Mouse (Mus musculus): ENCODE results near the gene 4930544D05Rik. TPM values are rescaled to one million over a fixed set of nuclear protein-coding genes. Genes with fewer than 3 reads are reported as not detected.

The 4930544D05Rik gene
- total and polyA plus RNA-seq, 2 experiments from 2014 or later = 0.48 TPM; not detected in 1

- Histone ChIP-seq H3K9ac (no peak overlapping the region), H3K4me2 (ENCODE audit: low read depth) (no peak overlapping the region), H3K9me3 (ENCODE audit: low read length) (no peaks in the 10 kb centered on the region), H3K36me3 (ENCODE audit: insufficient read depth) (peaks cover 33% of the 10 kb centered on the region), H3K4me3 (ENCODE audit: low read depth, low read length) (no peak overlapping the region), H3K4me1 (ENCODE audit: insufficient read depth) (no peaks in the 10 kb centered on the region), H3K27me3 (ENCODE audit: insufficient read depth, low read length) (no peaks in the 10 kb centered on the region), H3K27ac (ENCODE audit: low read depth, low read length) (no peak overlapping the region)
- no peak for TF ChIP-seq CTCF (IDR thresholded peaks at IDR 0.05; ENCODE audit: low read depth)
- whole genome bisulfite sequencing = 89% methylated on average over 8 of the region's 8 CpGs
- DNase-seq = no peak
- ATAC-seq = no peak
These were observed 44.9 kb downstream of the 4930544D05Rik start for GRCm38 (mm10) chr11:70660571-70660970.

- ATAC-seq = no peak
- Histone ChIP-seq H3K36me3 (ENCODE audit: insufficient read depth) (peaks cover 33% of the 10 kb centered on the region), H3K27me3 (ENCODE audit: insufficient read depth, low read length) (no peaks in the 10 kb centered on the region), H3K4me1 (ENCODE audit: insufficient read depth) (no peaks in the 10 kb centered on the region), H3K4me2 (ENCODE audit: low read depth) (no peak overlapping the region), H3K9me3 (ENCODE audit: low read length) (no peaks in the 10 kb centered on the region), H3K27ac (ENCODE audit: low read depth, low read length) (no peak overlapping the region), H3K4me3 (ENCODE audit: low read depth, low read length) (no peak overlapping the region), H3K9ac (no peak overlapping the region)
- WGBS = 88% methylated on average over 8 of the region's 8 CpGs
- no peak for TF ChIP-seq CTCF (IDR thresholded peaks at IDR 0.05; ENCODE audit: low read depth)
- DNase-seq = no peak
These were observed 47.5 kb downstream of the 4930544D05Rik start for GRCm38 (mm10) chr11:70663101-70663500.

- no peak for TF ChIP-seq CTCF (IDR thresholded peaks at IDR 0.05; ENCODE audit: low read depth)
- Histone ChIP-seq H3K4me2 (ENCODE audit: low read depth) (no peak overlapping the region), H3K4me3 (ENCODE audit: low read depth, low read length) (no peak overlapping the region), H3K36me3 (ENCODE audit: insufficient read depth) (peaks cover 33% of the 10 kb centered on the region), H3K9ac (no peak overlapping the region), H3K27ac (ENCODE audit: low read depth, low read length) (no peak overlapping the region), H3K27me3 (ENCODE audit: insufficient read depth, low read length) (no peaks in the 10 kb centered on the region), H3K4me1 (ENCODE audit: insufficient read depth) (no peaks in the 10 kb centered on the region), H3K9me3 (ENCODE audit: low read length) (no peaks in the 10 kb centered on the region)
- no peak for DNase-seq
- ATAC-seq = no peak
- 93% methylated on average over 6 of the region's 6 CpGs for WGBS
These were observed 48.3 kb downstream of the 4930544D05Rik start for GRCm38 (mm10) chr11:70663957-70664356.

GRCm38 (mm10) chr11:70664741-70665140 is 49.1 kb downstream of the 4930544D05Rik start:
- no peaks in the 10 kb centered on the region for H3K4me1 ChIP-seq (ENCODE audit: insufficient read depth)
- H3K4me2 ChIP-seq (ENCODE audit: low read depth) = no peak overlapping the region
- no peak overlapping the region for H3K27ac ChIP-seq (ENCODE audit: low read depth, low read length)
- no peaks in the 10 kb centered on the region for H3K27me3 ChIP-seq (ENCODE audit: insufficient read depth, low read length)
- TF ChIP-seq CTCF (IDR thresholded peaks at IDR 0.05; ENCODE audit: low read depth) = no peak
- ATAC-seq (no peak), DNase-seq (no peak)
- no peak overlapping the region for H3K4me3 ChIP-seq (ENCODE audit: low read depth, low read length)
- no peak overlapping the region for H3K9ac ChIP-seq
- 93% methylated on average over 9 of the region's 9 CpGs for WGBS
- peaks cover 33% of the 10 kb centered on the region for H3K36me3 ChIP-seq (ENCODE audit: insufficient read depth)
- H3K9me3 ChIP-seq (ENCODE audit: low read length) = no peaks in the 10 kb centered on the region

Other genes with a start within 250 kb of the 4930544D05Rik start
- gene Pelp1, start 205.8 kb upstream of the 4930544D05Rik start, total RNA-seq (2014; rRNA removed) = 24.5 and 30.7 TPM in 2 replicates
- gene Pelp1, start 205.8 kb upstream of the 4930544D05Rik start, polyA plus RNA-seq (2015; fragmentation: Nextera tagmentation; extraction: Ambion mirVana) = 21.0 and 31.3 TPM in 2 replicates
- 71.9 and 74.4 TPM in 2 replicates for gene Arrb2, start 183.2 kb upstream of the 4930544D05Rik start, total RNA-seq (2014; rRNA removed)
- gene Arrb2, start 183.2 kb upstream of the 4930544D05Rik start, polyA plus RNA-seq (2015; fragmentation: Nextera tagmentation; extraction: Ambion mirVana) = 39.6 and 44.9 TPM in 2 replicates
- gene Med11, start 163.9 kb upstream of the 4930544D05Rik start, total RNA-seq (2014; rRNA removed) = 21.2 and 41.3 TPM in 2 replicates
- 35.3 and 35.6 TPM in 2 replicates for gene Med11, start 163.9 kb upstream of the 4930544D05Rik start, polyA plus RNA-seq (2015; fragmentation: Nextera tagmentation; extraction: Ambion mirVana)
- 0.54 and 1.1 TPM in 2 replicates for gene Zmynd15, start 156.4 kb upstream of the 4930544D05Rik start, total RNA-seq (2014; rRNA removed)
- 0.24 and 0.84 TPM in 2 replicates for gene Zmynd15, start 156.4 kb upstream of the 4930544D05Rik start, polyA plus RNA-seq (2015; fragmentation: Nextera tagmentation; extraction: Ambion mirVana)
- gene Cxcl16, start 155.9 kb upstream of the 4930544D05Rik start, total RNA-seq (2014; rRNA removed) = 2.2 and 2.3 TPM in 2 replicates
- 2.0 and 2.4 TPM in 2 replicates for gene Cxcl16, start 155.9 kb upstream of the 4930544D05Rik start, polyA plus RNA-seq (2015; fragmentation: Nextera tagmentation; extraction: Ambion mirVana)
- gene Tm4sf5, start 110.6 kb upstream of the 4930544D05Rik start, total RNA-seq (2014; rRNA removed) = 2.8 and 6.3 TPM in 2 replicates
- gene Tm4sf5, start 110.6 kb upstream of the 4930544D05Rik start, polyA plus RNA-seq (2015; fragmentation: Nextera tagmentation; extraction: Ambion mirVana) = 7.5 and 11.6 TPM in 2 replicates
- not detected in 2 replicates for gene Vmo1, start 101.2 kb upstream of the 4930544D05Rik start, total RNA-seq (2014; rRNA removed)
- gene Vmo1, start 101.2 kb upstream of the 4930544D05Rik start, polyA plus RNA-seq (2015; fragmentation: Nextera tagmentation; extraction: Ambion mirVana) = 0.24 TPM in 1 of 2 replicates, not detected in the other
- gene Gltpd2, start 96.7 kb upstream of the 4930544D05Rik start, total RNA-seq (2014; rRNA removed) = not detected in 2 replicates
- 0.18 and 0.25 TPM in 2 replicates for gene Gltpd2, start 96.7 kb upstream of the 4930544D05Rik start, polyA plus RNA-seq (2015; fragmentation: Nextera tagmentation; extraction: Ambion mirVana)
- 428 and 451 TPM in 2 replicates for gene Psmb6, start 90.5 kb upstream of the 4930544D05Rik start, total RNA-seq (2014; rRNA removed)
- 820 and 1,026 TPM in 2 replicates for gene Psmb6, start 90.5 kb upstream of the 4930544D05Rik start, polyA plus RNA-seq (2015; fragmentation: Nextera tagmentation; extraction: Ambion mirVana)
- gene Gm40193, start 82.9 kb upstream of the 4930544D05Rik start, total RNA-seq (2014; rRNA removed) = not detected in 2 replicates
- not detected in 2 replicates for gene Gm40193, start 82.9 kb upstream of the 4930544D05Rik start, polyA plus RNA-seq (2015; fragmentation: Nextera tagmentation; extraction: Ambion mirVana)
- gene Pld2, start 75.8 kb upstream of the 4930544D05Rik start, total RNA-seq (2014; rRNA removed) = 33.7 and 40.5 TPM in 2 replicates
- gene Pld2, start 75.8 kb upstream of the 4930544D05Rik start, polyA plus RNA-seq (2015; fragmentation: Nextera tagmentation; extraction: Ambion mirVana) = 8.4 and 11.6 TPM in 2 replicates
- gene Mink1, start 53.0 kb upstream of the 4930544D05Rik start, total RNA-seq (2014; rRNA removed) = 63.5 and 81.2 TPM in 2 replicates
- gene Mink1, start 53.0 kb upstream of the 4930544D05Rik start, polyA plus RNA-seq (2015; fragmentation: Nextera tagmentation; extraction: Ambion mirVana) = 9.5 and 15.0 TPM in 2 replicates
- gene Chrne, start 3.4 kb downstream of the 4930544D05Rik start, total RNA-seq (2014; rRNA removed) = 0.92 TPM in 1 of 2 replicates, not detected in the other
- 0.58 and 1.0 TPM in 2 replicates for gene Chrne, start 3.4 kb downstream of the 4930544D05Rik start, polyA plus RNA-seq (2015; fragmentation: Nextera tagmentation; extraction: Ambion mirVana)
- gene Gp1ba, start 23.3 kb downstream of the 4930544D05Rik start, total RNA-seq (2014; rRNA removed) = 0.10 TPM in 1 of 2 replicates, not detected in the other
- 0.08 and 0.18 TPM in 2 replicates for gene Gp1ba, start 23.3 kb downstream of the 4930544D05Rik start, polyA plus RNA-seq (2015; fragmentation: Nextera tagmentation; extraction: Ambion mirVana)
- 63.2 and 76.4 TPM in 2 replicates for gene Rnf167, start 31.4 kb downstream of the 4930544D05Rik start, total RNA-seq (2014; rRNA removed)
- gene Rnf167, start 31.4 kb downstream of the 4930544D05Rik start, polyA plus RNA-seq (2015; fragmentation: Nextera tagmentation; extraction: Ambion mirVana) = 102 and 109 TPM in 2 replicates
- gene Slc25a11, start 31.6 kb downstream of the 4930544D05Rik start, total RNA-seq (2014; rRNA removed) = 133 and 134 TPM in 2 replicates
- 151 and 160 TPM in 2 replicates for gene Slc25a11, start 31.6 kb downstream of the 4930544D05Rik start, polyA plus RNA-seq (2015; fragmentation: Nextera tagmentation; extraction: Ambion mirVana)
- gene Pfn1, start 38.8 kb downstream of the 4930544D05Rik start, total RNA-seq (2014; rRNA removed) = 386 and 408 TPM in 2 replicates
- gene Pfn1, start 38.8 kb downstream of the 4930544D05Rik start, polyA plus RNA-seq (2015; fragmentation: Nextera tagmentation; extraction: Ambion mirVana) = 687 and 843 TPM in 2 replicates
- gene Eno3, start 41.4 kb downstream of the 4930544D05Rik start, total RNA-seq (2014; rRNA removed) = 7.4 and 14.6 TPM in 2 replicates
- 4.3 and 5.5 TPM in 2 replicates for gene Eno3, start 41.4 kb downstream of the 4930544D05Rik start, polyA plus RNA-seq (2015; fragmentation: Nextera tagmentation; extraction: Ambion mirVana)
- gene Spag7, start 53.6 kb downstream of the 4930544D05Rik start, total RNA-seq (2014; rRNA removed) = 49.2 and 57.1 TPM in 2 replicates
- gene Spag7, start 53.6 kb downstream of the 4930544D05Rik start, polyA plus RNA-seq (2015; fragmentation: Nextera tagmentation; extraction: Ambion mirVana) = 56.6 and 116 TPM in 2 replicates
- gene Camta2, start 72.3 kb downstream of the 4930544D05Rik start, total RNA-seq (2014; rRNA removed) = 12.8 and 17.3 TPM in 2 replicates
- 11.1 and 17.7 TPM in 2 replicates for gene Camta2, start 72.3 kb downstream of the 4930544D05Rik start, polyA plus RNA-seq (2015; fragmentation: Nextera tagmentation; extraction: Ambion mirVana)
- gene Inca1, start 84.3 kb downstream of the 4930544D05Rik start, total RNA-seq (2014; rRNA removed) = 0.62 and 0.69 TPM in 2 replicates
- 1.5 and 2.1 TPM in 2 replicates for gene Inca1, start 84.3 kb downstream of the 4930544D05Rik start, polyA plus RNA-seq (2015; fragmentation: Nextera tagmentation; extraction: Ambion mirVana)
- 16.8 and 25.9 TPM in 2 replicates for gene Kif1c, start 84.7 kb downstream of the 4930544D05Rik start, total RNA-seq (2014; rRNA removed)
- 1.1 and 1.2 TPM in 2 replicates for gene Kif1c, start 84.7 kb downstream of the 4930544D05Rik start, polyA plus RNA-seq (2015; fragmentation: Nextera tagmentation; extraction: Ambion mirVana)
- 13.4 and 14.8 TPM in 2 replicates for gene Zfp3, start 148.4 kb downstream of the 4930544D05Rik start, total RNA-seq (2014; rRNA removed)
- gene Zfp3, start 148.4 kb downstream of the 4930544D05Rik start, polyA plus RNA-seq (2015; fragmentation: Nextera tagmentation; extraction: Ambion mirVana) = 13.5 and 15.1 TPM in 2 replicates
- gene Scimp, start 196.7 kb downstream of the 4930544D05Rik start, total RNA-seq (2014; rRNA removed) = not detected in 2 replicates
- gene Scimp, start 196.7 kb downstream of the 4930544D05Rik start, polyA plus RNA-seq (2015; fragmentation: Nextera tagmentation; extraction: Ambion mirVana) = 0.15 TPM in 1 of 2 replicates, not detected in the other
- gene Rabep1, start 228.9 kb downstream of the 4930544D05Rik start, total RNA-seq (2014; rRNA removed) = 107 and 109 TPM in 2 replicates
- gene Rabep1, start 228.9 kb downstream of the 4930544D05Rik start, polyA plus RNA-seq (2015; fragmentation: Nextera tagmentation; extraction: Ambion mirVana) = 81.5 and 103 TPM in 2 replicates

All from forebrain, postnatal 0 days (tissue).